In the genomic region with DNA sequence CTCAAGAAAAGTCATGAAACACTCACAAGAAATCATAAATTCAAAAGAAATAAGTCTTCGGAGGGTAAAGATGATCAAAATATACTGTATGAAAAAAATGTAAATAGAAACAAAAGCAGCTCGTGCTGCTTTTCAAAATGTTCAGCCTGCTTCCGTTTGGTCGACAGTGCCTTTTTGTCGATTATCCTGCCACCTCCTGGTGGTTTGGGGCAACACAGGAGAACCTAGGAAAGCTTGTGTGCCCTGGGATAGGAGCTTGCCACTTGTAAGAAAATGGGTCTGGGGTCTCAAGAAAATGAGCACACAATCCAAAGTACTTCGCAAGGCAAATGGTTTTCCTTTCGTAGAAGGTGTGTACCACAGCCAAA, we compare ENCODE assay signal across 8 mouse cellular contexts. TPM values are rescaled to one million over a fixed set of nuclear protein-coding genes. Genes with fewer than 3 reads are reported as not detected.
DNase-seq lines count a peak whose midpoint lies in the region; ATAC-seq lines count a peak whose summit lies in the region.

No protein-coding gene starts in this region.

- H3K4me3 ChIP-seq in forebrain, embryonic 15.5 days = peak overlapping the region; percentile 57
- H3K4me3 ChIP-seq in hindbrain, embryonic 12.5 days = peak overlapping the region; percentile 61

- no peak overlapping the region for H3K27ac ChIP-seq in forebrain, embryonic 15.5 days (replicated peaks)
- H3K27ac ChIP-seq in hindbrain, embryonic 12.5 days = no peak overlapping the region

- 0% methylated on average over 7 of the region's 7 CpGs for WGBS in forebrain, embryonic 15.5 days
- WGBS in hindbrain, embryonic 12.5 days = 2% methylated on average over 7 of the region's 7 CpGs

- peaks cover 8% of the 10 kb centered on the region; the same call in 1 of the 2 replicates for H3K4me1 ChIP-seq in forebrain, embryonic 15.5 days
- H3K4me1 ChIP-seq in hindbrain, embryonic 12.5 days = no peaks in the 10 kb centered on the region

- H3K36me3 ChIP-seq in forebrain, embryonic 15.5 days = no peaks in the 10 kb centered on the region
- H3K36me3 ChIP-seq in hindbrain, embryonic 12.5 days = no peaks in the 10 kb centered on the region

- no peak for ATAC-seq in forebrain, embryonic 15.5 days (replicated peaks)
- no peak for ATAC-seq in hindbrain, embryonic 12.5 days (ENCODE audit: low FRiP score)

- peak; percentile 87 for DNase-seq in NIH3T3 (ENCODE audit: low read depth)
- DNase-seq in cerebellum, adult 18-20 months = peak; percentile 75 to 77
- DNase-seq in layer of hippocampus, postnatal 10 days (ENCODE audit: low spot score in 2 of 2) = peak; percentile 80 to 81
- peak; percentile 72 to 85 for DNase-seq in lung, postnatal 4 days
- DNase-seq in right cerebral cortex, adult 18-20 months = peak; percentile 63
- DNase-seq in yolk sac, embryonic 10.5 days (ENCODE audit: low spot score) = peak; percentile 80

- no peaks in the 10 kb centered on the region for H3K27me3 ChIP-seq in forebrain, embryonic 15.5 days
- H3K27me3 ChIP-seq in hindbrain, embryonic 12.5 days = no peaks in the 10 kb centered on the region

- H3K9me3 ChIP-seq in forebrain, embryonic 15.5 days = no peaks in the 10 kb centered on the region
- no peaks in the 10 kb centered on the region for H3K9me3 ChIP-seq in hindbrain, embryonic 12.5 days (replicated peaks)

- H3K4me2 ChIP-seq in forebrain, embryonic 15.5 days (replicated peaks) = peak overlapping the region; percentile 94
- peak overlapping the region; percentile 96 for H3K4me2 ChIP-seq in hindbrain, embryonic 12.5 days (replicated peaks)

- H3K9ac ChIP-seq in forebrain, embryonic 15.5 days (replicated peaks) = peak overlapping the region; percentile 48
- H3K9ac ChIP-seq in hindbrain, embryonic 12.5 days = peak overlapping the region; percentile 57

RNA-seq across cellular contexts. Expression of gene Hfe2, which starts 21.9 kb away (rescaled TPM):
- polyA plus RNA-seq in forebrain, embryonic 15.5 days (2015; fragmentation: Nextera tagmentation; extraction: Ambion mirVana) = 0.43 and 0.82 TPM in 2 replicates
- polyA plus RNA-seq in hindbrain, embryonic 12.5 days (2016; fragmentation: Nextera tagmentation; extraction: Ambion mirVana) = 0.70 and 2.5 TPM in 2 replicates
- total RNA-seq in layer of hippocampus, postnatal 10 days (2021) = under 1 TPM; 0.41 to 0.49 TPM

RNA-seq across cellular contexts. Expression of gene BC107364, which starts 51.0 kb away (rescaled TPM):
- polyA plus RNA-seq in forebrain, embryonic 15.5 days (2015; fragmentation: Nextera tagmentation; extraction: Ambion mirVana) = not detected in 2 replicates
- polyA plus RNA-seq in hindbrain, embryonic 12.5 days (2016; fragmentation: Nextera tagmentation; extraction: Ambion mirVana) = not detected in 2 replicates
- not detected for total RNA-seq in layer of hippocampus, postnatal 10 days (2021)

RNA-seq across cellular contexts. Expression of gene Txnip, which starts 54.7 kb away (rescaled TPM):
- 68.4 and 69.3 TPM in 2 replicates for polyA plus RNA-seq in forebrain, embryonic 15.5 days (2015; fragmentation: Nextera tagmentation; extraction: Ambion mirVana)
- 58.7 and 59.9 TPM in 2 replicates for polyA plus RNA-seq in hindbrain, embryonic 12.5 days (2016; fragmentation: Nextera tagmentation; extraction: Ambion mirVana)
- total RNA-seq in layer of hippocampus, postnatal 10 days (2021) = 10 to 100 TPM; 36.5 to 46.1 TPM
